Mouse (Mus musculus) midbrain, embryonic 14.5 days (tissue): ENCODE data around the gene Fam189a1. TPM values are rescaled to one million over a fixed set of nuclear protein-coding genes. Genes with fewer than 3 reads are reported as not detected.

ENCODE experiments used
- ATAC-seq: fragments of 200-750 bp; cut with Nextera tagmentation; 2 replicates; pipeline ENCODE4 v1.8.0; 2017; ENCODE audit warnings: moderate number of reproducible peaks, moderate library complexity; ENCODE audit not compliant: low FRiP score, low TSS enrichment
- DNase-seq: peaks from one replicate; pipeline ENCODE4 v3.0.0-alpha.2; 2015
- H3K27ac ChIP-seq: fragments of 300-500 bp; sonication (generic); replicated peaks from 2 replicates; pipeline ENCODE4 v1.5.1; 2014; ENCODE audit warnings: mild to moderate bottlenecking, low read depth, low read length, moderate library complexity
- H3K27me3 ChIP-seq: fragments of 300-500 bp; sonication (generic); 2 replicates; pipeline ENCODE4 v1.6.1; 2014; ENCODE audit warnings: low read length, control low read depth, mixed read lengths; ENCODE audit not compliant: control insufficient read depth, insufficient read depth
- H3K36me3 ChIP-seq: fragments of 300-500 bp; sonication (generic); 2 replicates; pipeline ENCODE4 v1.6.1; 2014; ENCODE audit warnings: low read length, control low read depth; ENCODE audit not compliant: control insufficient read depth, insufficient read depth
- H3K4me1 ChIP-seq: fragments of 300-500 bp; sonication (generic); 2 replicates; pipeline ENCODE4 v1.6.1; 2014; ENCODE audit warnings: mild to moderate bottlenecking, antibody characterized with exemption, low read length, control low read depth; ENCODE audit not compliant: control insufficient read depth, insufficient read depth
- H3K4me2 ChIP-seq: fragments of 300-500 bp; sonication (generic); 2 replicates; pipeline ENCODE4 v1.6.1; 2014; ENCODE audit warnings: mild to moderate bottlenecking, low read length, moderate library complexity
- H3K4me3 ChIP-seq: fragments of 300-500 bp; sonication (generic); replicated peaks from 2 replicates; pipeline ENCODE4 v1.5.1; 2014; ENCODE audit warnings: low read depth, low read length
- H3K9ac ChIP-seq: fragments of 300-500 bp; sonication (generic); replicated peaks from 2 replicates; pipeline ENCODE4 v1.6.1; 2014; ENCODE audit warnings: mild to moderate bottlenecking, low read length, moderate library complexity
- H3K9me3 ChIP-seq: fragments of 300-500 bp; sonication (generic); 2 replicates; pipeline ENCODE4 v1.6.1; 2016; ENCODE audit warnings: low read length, control low read depth, mixed read lengths; ENCODE audit not compliant: control insufficient read depth
- WGBS: fragments of 180-500 bp; shearing (Covaris S2); extraction: QIAGEN DNeasy Blood & Tissue Kit; methylation state at CpG from one replicate; pipeline ENCODE4 v1.1.7; 2014; 5-methylcytosine and 5-hydroxymethylcytosine counted together
- polyA plus RNA-seq: library from polyadenylated mRNA; unstranded; fragments of >200 nt; fragmentation: Nextera tagmentation; extraction: Ambion mirVana; gene quantifications from 2 replicates; pipeline ENCODE4 v1.2.1, GENCODE M21; 2014

The Fam189a1 gene
- polyA plus RNA-seq, 1 experiment from 2014 or later, result 9.9 TPM

DNA sequence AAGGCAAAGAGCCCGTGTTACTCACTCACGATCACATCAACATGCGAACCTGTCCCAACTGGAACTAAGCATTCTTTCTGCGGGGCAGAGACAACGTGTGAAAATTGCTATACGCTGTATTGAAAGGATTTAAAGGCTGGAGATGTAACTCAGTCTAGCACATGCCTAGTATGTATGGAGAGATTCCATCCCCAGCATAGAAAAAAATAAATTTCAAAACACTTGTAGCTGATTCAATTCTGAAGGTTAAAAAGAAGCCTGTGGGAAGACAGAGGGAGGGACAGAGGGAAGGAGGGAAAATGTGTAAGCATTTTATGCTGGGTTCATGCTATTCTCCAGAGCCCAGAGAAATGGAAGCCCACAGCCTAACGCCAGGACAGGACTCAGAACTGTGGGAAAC lies 2.5 kb downstream of the Fam189a1 start:
- no peaks in the 10 kb centered on the region for H3K36me3 ChIP-seq
- H3K27ac ChIP-seq, result no peak overlapping the region
- H3K4me3 ChIP-seq, result no peak overlapping the region
- no peak overlapping the region for H3K9ac ChIP-seq
- H3K4me2 ChIP-seq, result no peak overlapping the region
- 65% methylated on average over 7 of the region's 7 CpGs for WGBS
- DNase-seq, result no peak
- H3K4me1 ChIP-seq, result peaks cover 14% of the 10 kb centered on the region; the same call in 1 of the 2 replicates
- no peak for ATAC-seq
- H3K9me3 ChIP-seq, result no peaks in the 10 kb centered on the region
- H3K27me3 ChIP-seq, result 0 out of 2 replicates have a peak, but pooled peaks cover 4% of the 10 kb centered on the region

DNA sequence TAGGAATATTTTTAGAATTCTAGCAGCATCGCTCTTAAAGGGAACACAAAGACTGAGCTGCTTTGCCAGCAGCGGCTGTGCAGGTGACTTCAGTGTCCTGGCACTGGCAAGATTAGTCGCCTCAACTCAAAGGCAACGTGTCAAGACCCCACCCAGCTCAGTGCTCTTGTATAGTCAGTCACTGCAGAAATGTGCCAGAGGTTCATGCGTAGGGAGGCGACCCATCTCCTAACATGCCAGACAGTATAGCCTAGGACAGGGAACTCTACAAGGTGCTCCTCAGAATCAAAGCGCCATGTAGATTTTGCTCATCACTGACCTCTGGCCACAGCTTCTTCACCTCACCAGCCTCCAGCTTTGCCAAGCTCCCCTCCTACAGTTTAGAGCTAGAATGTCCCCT lies 4.8 kb downstream of the Fam189a1 start:
- H3K4me3 ChIP-seq, result no peak overlapping the region
- H3K36me3 ChIP-seq, result no peaks in the 10 kb centered on the region
- H3K4me2 ChIP-seq, result no peak overlapping the region
- no peak overlapping the region for H3K27ac ChIP-seq
- DNase-seq (no peak), ATAC-seq (no peak)
- H3K9me3 ChIP-seq, result no peaks in the 10 kb centered on the region
- WGBS, result 92% methylated on average over 7 of the region's 7 CpGs
- H3K27me3 ChIP-seq, result 0 out of 2 replicates have a peak, but pooled peaks cover 4% of the 10 kb centered on the region
- H3K4me1 ChIP-seq, result peaks cover 2% of the 10 kb centered on the region; the same call in 1 of the 2 replicates
- no peak overlapping the region for H3K9ac ChIP-seq

DNA sequence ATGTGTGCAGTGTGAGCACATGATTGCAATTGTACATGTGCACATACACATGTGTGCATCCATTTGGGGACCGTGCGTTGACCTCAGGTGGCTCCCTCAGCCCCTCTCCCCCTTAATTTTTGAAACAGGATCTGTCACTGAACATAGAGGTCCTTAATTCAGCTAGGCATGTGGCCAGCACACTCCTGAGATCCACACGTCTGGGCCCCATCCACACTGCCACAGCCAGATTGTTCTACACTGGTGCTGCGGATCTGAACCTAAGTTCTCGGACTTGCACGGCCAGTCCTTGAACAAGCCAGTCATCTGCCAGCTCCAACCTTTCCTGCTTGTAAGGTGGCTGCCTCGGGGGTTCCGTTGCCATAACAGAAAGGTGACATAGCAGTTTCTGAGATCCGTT lies 7.3 kb downstream of the Fam189a1 start:
- no peak overlapping the region for H3K4me3 ChIP-seq
- DNase-seq, result no peak
- H3K27ac ChIP-seq, result no peak overlapping the region
- H3K9ac ChIP-seq, result no peak overlapping the region
- no peak overlapping the region for H3K4me2 ChIP-seq
- 93% methylated on average over 9 of the region's 9 CpGs for WGBS
- H3K36me3 ChIP-seq, result no peaks in the 10 kb centered on the region
- H3K4me1 ChIP-seq, result no peaks in the 10 kb centered on the region
- no peaks in the 10 kb centered on the region for H3K27me3 ChIP-seq
- H3K9me3 ChIP-seq, result no peaks in the 10 kb centered on the region
- ATAC-seq, result no peak

DNA sequence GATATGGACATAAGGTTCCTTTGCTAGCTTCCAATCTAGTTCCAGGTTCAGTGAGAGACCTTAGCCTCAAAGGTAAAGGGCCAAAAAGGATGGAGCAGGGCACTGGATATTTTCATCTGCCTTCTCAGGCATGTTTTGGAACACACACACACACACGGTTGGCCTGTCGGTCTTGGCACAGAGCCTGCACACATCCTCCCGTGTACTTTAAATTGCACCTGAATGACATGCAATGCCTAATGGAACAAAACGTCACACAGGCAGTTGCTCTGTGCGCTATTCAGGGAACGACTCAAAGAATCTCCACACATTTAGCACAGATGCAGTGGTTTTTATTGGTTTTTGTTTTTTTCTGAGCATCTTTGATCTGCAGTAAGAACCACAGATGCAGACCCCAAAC lies 11.5 kb downstream of the Fam189a1 start:
- no peaks in the 10 kb centered on the region for H3K27me3 ChIP-seq
- WGBS, result 16% methylated on average over 6 of the region's 6 CpGs
- ATAC-seq, result no peak
- H3K27ac ChIP-seq, result no peak overlapping the region
- H3K9ac ChIP-seq, result no peak overlapping the region
- H3K36me3 ChIP-seq, result no peaks in the 10 kb centered on the region
- H3K4me2 ChIP-seq, result no peak overlapping the region
- H3K9me3 ChIP-seq, result no peaks in the 10 kb centered on the region
- H3K4me3 ChIP-seq, result no peak overlapping the region
- H3K4me1 ChIP-seq, result no peaks in the 10 kb centered on the region
- peak; percentile 25 for DNase-seq

DNA sequence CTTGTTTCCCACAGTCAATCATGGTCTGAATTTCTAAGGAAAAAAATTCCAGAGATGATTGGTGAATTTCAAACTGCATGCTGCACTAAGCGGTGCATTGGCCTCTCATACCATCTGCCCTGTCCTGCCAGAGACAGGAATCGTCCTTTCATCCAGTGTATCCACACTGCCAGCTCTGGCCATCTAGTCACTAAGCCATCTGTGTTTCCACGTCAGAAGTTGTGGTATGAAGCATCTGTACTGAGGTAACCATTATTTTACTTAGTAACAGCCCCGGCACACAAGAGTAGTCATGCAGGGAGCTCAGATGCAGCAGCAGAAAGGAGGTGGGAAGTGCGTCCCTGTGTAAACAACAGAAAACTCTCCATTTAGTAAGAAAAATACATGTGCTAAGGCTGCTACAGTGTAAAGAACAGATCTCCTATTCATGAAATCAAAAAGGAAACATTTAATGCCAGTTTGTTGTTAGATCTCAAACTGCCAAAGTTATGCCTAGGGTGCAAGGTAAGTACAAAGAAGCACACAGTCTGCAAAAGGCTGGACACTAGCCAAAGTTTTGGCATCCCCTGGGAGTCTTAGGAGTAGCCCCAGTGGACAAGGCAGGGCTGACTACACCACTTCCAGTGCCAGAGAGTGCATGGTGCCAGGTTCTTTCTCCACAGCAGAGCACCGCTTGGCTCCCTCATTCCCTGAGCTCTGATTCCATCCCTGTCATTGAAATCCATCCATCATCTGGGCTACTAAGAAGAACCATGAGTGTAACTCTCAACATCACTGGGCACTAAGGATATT lies 14.3 kb downstream of the Fam189a1 start:
- DNase-seq, result peak; percentile 28
- 51% methylated on average over 6 of the region's 6 CpGs for WGBS
- ATAC-seq, result no peak
- 0 out of 2 replicates have a peak overlapping the region, but pooled peaks have one; percentile 32 for H3K27ac ChIP-seq
- H3K4me1 ChIP-seq, result no peaks in the 10 kb centered on the region
- H3K27me3 ChIP-seq, result no peaks in the 10 kb centered on the region
- no peaks in the 10 kb centered on the region for H3K36me3 ChIP-seq
- H3K9ac ChIP-seq, result no peak overlapping the region
- H3K9me3 ChIP-seq, result no peaks in the 10 kb centered on the region
- H3K4me3 ChIP-seq, result no peak overlapping the region
- H3K4me2 ChIP-seq, result no peak overlapping the region

DNA sequence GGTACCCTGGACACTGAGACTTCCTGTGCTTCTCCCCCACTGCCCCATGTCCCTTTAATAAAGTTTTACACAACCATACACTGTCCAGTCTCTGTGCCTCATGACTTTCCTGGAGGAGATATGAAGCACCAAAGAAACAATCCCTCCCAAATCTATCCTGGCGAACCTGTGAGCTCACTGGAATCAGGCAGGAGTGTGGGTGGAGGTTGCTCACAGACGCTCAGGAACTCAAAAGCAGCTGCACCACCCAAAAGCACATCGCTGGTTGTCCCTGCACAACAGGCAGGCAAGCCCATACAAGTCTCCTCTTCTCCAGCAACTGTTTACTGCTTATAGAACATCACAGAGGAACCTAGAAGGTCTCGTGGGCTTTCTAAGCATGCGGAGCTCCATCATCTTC lies 15.5 kb downstream of the Fam189a1 start:
- H3K36me3 ChIP-seq, result no peaks in the 10 kb centered on the region
- no peak overlapping the region for H3K4me3 ChIP-seq
- H3K4me1 ChIP-seq, result no peaks in the 10 kb centered on the region
- WGBS, result 86% methylated on average over 5 of the region's 5 CpGs
- ATAC-seq (no peak), DNase-seq (no peak)
- no peaks in the 10 kb centered on the region for H3K27me3 ChIP-seq
- H3K9ac ChIP-seq, result no peak overlapping the region
- H3K9me3 ChIP-seq, result no peaks in the 10 kb centered on the region
- H3K4me2 ChIP-seq, result no peak overlapping the region
- H3K27ac ChIP-seq, result no peak overlapping the region

DNA sequence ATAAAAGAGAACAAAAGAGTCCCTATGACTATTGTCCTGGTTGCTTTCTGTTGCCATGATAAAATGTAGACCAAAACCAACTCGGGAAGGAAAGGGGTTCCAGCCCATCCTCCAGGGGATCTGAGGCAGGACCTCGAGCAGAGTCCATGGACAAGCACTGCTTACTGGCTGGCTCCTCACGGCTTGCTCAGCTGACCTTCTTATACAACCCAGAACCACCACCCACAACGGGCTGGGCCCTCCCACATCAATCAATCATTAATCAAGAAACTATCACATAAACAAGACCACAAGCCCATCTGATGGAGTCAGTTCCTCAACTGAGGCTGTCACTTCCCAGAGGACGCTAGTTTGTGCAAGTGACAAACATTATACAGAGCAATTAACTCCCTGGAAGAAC lies 16.3 kb downstream of the Fam189a1 start:
- ATAC-seq (no peak), DNase-seq (no peak)
- no peaks in the 10 kb centered on the region for H3K36me3 ChIP-seq
- no peaks in the 10 kb centered on the region for H3K27me3 ChIP-seq
- H3K9me3 ChIP-seq, result no peaks in the 10 kb centered on the region
- WGBS, result 88% methylated on average over 5 of the region's 5 CpGs
- H3K4me1 ChIP-seq, result no peaks in the 10 kb centered on the region
- no peak overlapping the region for H3K4me3 ChIP-seq
- H3K9ac ChIP-seq, result no peak overlapping the region
- H3K27ac ChIP-seq, result no peak overlapping the region
- H3K4me2 ChIP-seq, result no peak overlapping the region

DNA sequence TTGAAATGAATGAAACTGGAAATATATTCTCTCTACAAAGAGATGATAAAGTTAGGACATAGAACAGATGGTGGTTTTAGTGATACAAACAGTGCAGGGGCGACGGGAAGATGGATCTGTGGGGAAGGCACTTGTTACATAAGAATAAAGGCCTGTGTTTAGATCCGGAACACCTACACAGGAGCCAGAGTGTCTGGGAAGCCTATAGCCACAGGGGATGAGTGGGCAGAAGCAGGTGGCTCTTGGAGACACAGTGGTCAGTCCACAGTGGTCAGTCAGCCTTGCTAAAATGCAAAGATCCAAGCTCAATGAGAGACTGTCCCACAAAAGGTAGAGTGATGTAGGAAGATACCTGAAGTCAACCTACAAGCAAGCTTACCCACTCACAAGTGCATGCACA lies 32.6 kb downstream of the Fam189a1 start:
- Histone ChIP-seq H3K9me3 (no peaks in the 10 kb centered on the region), H3K4me2 (no peak overlapping the region), H3K27me3 (no peaks in the 10 kb centered on the region), H3K4me1 (no peaks in the 10 kb centered on the region), H3K36me3 (no peaks in the 10 kb centered on the region), H3K27ac (no peak overlapping the region), H3K9ac (no peak overlapping the region), H3K4me3 (no peak overlapping the region)
- no peak for ATAC-seq
- WGBS, result 89% methylated on average over 3 of the region's 3 CpGs
- no peak for DNase-seq

DNA sequence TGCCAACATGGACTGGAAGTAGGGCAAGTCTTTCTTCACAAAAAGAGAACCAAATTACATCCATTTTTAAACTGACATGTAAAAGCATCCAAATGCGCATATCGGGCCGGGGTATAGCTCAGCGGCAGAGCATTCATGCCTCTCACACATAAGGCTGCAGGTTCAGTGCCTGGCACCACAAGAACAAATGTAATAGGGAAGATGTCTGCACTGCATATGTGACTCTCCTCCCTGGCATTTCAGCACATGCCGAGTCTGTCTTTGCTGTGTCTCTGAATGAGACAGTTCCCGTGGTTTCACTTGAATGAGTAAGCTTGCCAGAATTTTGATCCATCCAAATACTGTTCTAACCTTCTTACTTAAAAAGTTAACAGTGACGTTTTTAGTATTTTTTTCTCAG lies 39.5 kb downstream of the Fam189a1 start:
- Histone ChIP-seq H3K9me3 (no peaks in the 10 kb centered on the region), H3K27ac (no peak overlapping the region), H3K4me2 (no peak overlapping the region), H3K27me3 (no peaks in the 10 kb centered on the region), H3K4me1 (no peaks in the 10 kb centered on the region), H3K4me3 (no peak overlapping the region), H3K9ac (no peak overlapping the region), H3K36me3 (no peaks in the 10 kb centered on the region)
- no peak for DNase-seq
- no peak for ATAC-seq
- WGBS, result 91% methylated on average over 7 of the region's 7 CpGs
